Mouse (Mus musculus) CH12.LX (cell line): ENCODE measurements around the gene Mettl21e. TPM values are rescaled to one million over a fixed set of nuclear protein-coding genes. Genes with fewer than 3 reads are reported as not detected.

Source experiments
- DNase-seq: peaks from one replicate; pipeline ENCODE4 v3.0.0-alpha.2; 2013; ENCODE audit errors: extremely low read depth
- H3K27ac ChIP-seq: 2 replicates; pipeline ENCODE4 v1.5.1; 2012; ENCODE audit warnings: low read depth, mild to moderate bottlenecking, control low read depth, moderate library complexity; ENCODE audit not compliant: insufficient read depth
- H3K27me3 ChIP-seq: replicated peaks from 2 replicates; pipeline ENCODE3; 2012; ENCODE audit warnings: inconsistent platforms
- H3K36me3 ChIP-seq, 2 experiments: replicated peaks in 1 of 2; 2 replicates each; pipeline versions ENCODE3 to v1.6.1; 2012; ENCODE audit warnings: inconsistent platforms in 1 of 2, low read length in 1 of 2, mild to moderate bottlenecking in 1 of 2, mixed read lengths in 1 of 2, moderate library complexity in 1 of 2; ENCODE audit not compliant: control insufficient read depth in 1 of 2, insufficient read depth in 1 of 2
- H3K4me1 ChIP-seq, 2 experiments: 2 replicates each; pipeline ENCODE4 v1.6.1; 2012; ENCODE audit warnings: inconsistent platforms in 1 of 2, moderate library complexity in 1 of 2; ENCODE audit not compliant: insufficient read depth in 2 of 2, control insufficient read depth in 1 of 2
- H3K4me2 ChIP-seq: 2 replicates; pipeline ENCODE4 v1.6.1; 2012; ENCODE audit warnings: low read depth, mild to moderate bottlenecking, control low read depth; ENCODE audit not compliant: poor library complexity, insufficient read depth, severe bottlenecking
- H3K4me3 ChIP-seq, 3 experiments: fragments of 150-350 bp in 1 of 3; sonication (generic) in 1 of 3; replicated peaks in 1 of 3; 2 replicates each; pipeline versions ENCODE3 to v1.5.1; 2011 to 2012; ENCODE audit warnings: low read depth in 2 of 3, low read length in 2 of 3, mild to moderate bottlenecking in 2 of 3, moderate library complexity in 2 of 3, control low read depth in 1 of 3, improper control_type of control experiment in 1 of 3, inconsistent platforms in 1 of 3, mixed read lengths in 1 of 3; ENCODE audit not compliant: poor library complexity in 1 of 3
- H3K79me2 ChIP-seq: replicated peaks from 2 replicates; pipeline ENCODE4 v1.6.1; 2012; ENCODE audit warnings: mild to moderate bottlenecking, moderate library complexity; ENCODE audit not compliant: control insufficient read depth, poor library complexity, insufficient read depth, severe bottlenecking; ENCODE audit errors: extremely low read depth
- H3K9ac ChIP-seq: 2 replicates; pipeline ENCODE4 v1.6.1; 2012; ENCODE audit warnings: low read depth, mild to moderate bottlenecking, control low read depth, moderate library complexity; ENCODE audit not compliant: insufficient read depth
- H3K9me3 ChIP-seq: replicated peaks from 2 replicates; pipeline ENCODE3; 2012; ENCODE audit warnings: low read length, inconsistent platforms, mixed read lengths
- CTCF ChIP-seq, 2 experiments: IDR thresholded peaks in 1 of 2; conservative IDR thresholded peaks in 1 of 2; 2 replicates each; pipeline ENCODE4 v1.5.1; 2011 to 2012; ENCODE audit warnings: low read depth in 2 of 2, low read length in 2 of 2, improper control_type of control experiment in 1 of 2, inconsistent platforms in 1 of 2, mild to moderate bottlenecking in 1 of 2, moderate library complexity in 1 of 2
- JUND ChIP-seq: conservative IDR thresholded peaks from 2 replicates; pipeline ENCODE4 v1.6.1; 2011; ENCODE audit warnings: low read depth, low read length, improper control_type of control experiment
- RAD21 ChIP-seq: IDR thresholded peaks from 2 replicates; pipeline ENCODE4 v1.6.1; 2011; ENCODE audit warnings: low read depth, mild to moderate bottlenecking, low read length, improper control_type of control experiment, moderate library complexity
- SMC3 ChIP-seq: IDR thresholded peaks from 2 replicates; pipeline ENCODE4 v1.6.1; 2011; ENCODE audit warnings: low read depth, low read length, improper control_type of control experiment
- dilution Hi-C: fragments of 300-500 bp; cut with MboI; formaldehyde crosslinking; loops from 2 replicates; pipeline ENCODE4 v1.14.3; 2020; ENCODE audit warnings: low sequenced_read_pairs; ENCODE audit not compliant: extremely low pct_unique_long_range_greater_than_20kb, extremely low pct_ligation_motif_present
- in situ Hi-C: fragments of 300-500 bp; cut with MboI; formaldehyde crosslinking; loops from 3 replicates; pipeline ENCODE4 v1.14.3; 2019; ENCODE audit warnings: low sequenced_read_pairs, low pct_ligation_motif_present, low pct_unique_long_range_greater_than_20kb, mixed read lengths
- polyA plus RNA-seq: library from polyadenylated mRNA; unstranded; fragments of >175 nt; gene quantifications from 2 replicates; pipeline ENCODE4 v1.2.1, GENCODE M21; 2012; ENCODE audit warnings: low read depth; ENCODE audit not compliant: insufficient read length
- total RNA-seq, 2 experiments: library from RNA; depleted of rRNA; stranded (reverse); fragments of 300-350 nt in 1 of 2; fragments of >200 nt in 1 of 2; gene quantifications; 2 replicates each; pipeline ENCODE4 v1.2.3; 2012 to 2014

The Mettl21e gene
- total and polyA plus RNA-seq, 3 experiments: not detected

- no peaks in the 10 kb centered on the region for H3K4me1 ChIP-seq
- no peaks in the 10 kb centered on the region for H3K27me3 ChIP-seq
- in situ Hi-C loops (no loop called here), dilution Hi-C loops (no loop called here)
- H3K79me2 ChIP-seq: no peaks in the 10 kb centered on the region; the same call in 1 of the 2 replicates
- peaks cover 15 to 31% of the 10 kb centered on the region in 2 experiments for H3K36me3 ChIP-seq
- no peak overlapping the region for H3K4me3 ChIP-seq
- H3K27ac ChIP-seq: no peak overlapping the region
- no peak overlapping the region for H3K9ac ChIP-seq
- no peak for DNase-seq
- TF ChIP-seq JUND: no peak
- TF ChIP-seq RAD21: peak; percentile 57
- peak; percentile 28 to 65; a peak in 3 of 4 replicates for TF ChIP-seq CTCF (conservative IDR thresholded peaks at IDR 0.05 in 1 of 2, IDR thresholded peaks at IDR 0.05 in 1 of 2; ENCODE audit: low read depth in 2 of 2, low read length in 2 of 2)
- TF ChIP-seq SMC3: peak; percentile 37
- no peaks in the 10 kb centered on the region for H3K9me3 ChIP-seq
- H3K4me2 ChIP-seq: no peak overlapping the region
Observed at GRCm38 (mm10) chr1:44155287-44155686, 63.5 kb downstream of the Mettl21e start.

Other genes with a start within 250 kb of the Mettl21e start
- gene Mettl21c, start 198.9 kb downstream of the Mettl21e start, total RNA-seq (2012; rRNA removed): 0.13 and 0.17 TPM in 2 replicates
- 0.31 and 0.47 TPM in 2 replicates for gene Mettl21c, start 198.9 kb downstream of the Mettl21e start, total RNA-seq (2014; rRNA removed)
- gene Mettl21c, start 198.9 kb downstream of the Mettl21e start, polyA plus RNA-seq: 0.16 and 0.37 TPM in 2 replicates
- gene Gm8251, start 157.0 kb downstream of the Mettl21e start, total RNA-seq (2012; rRNA removed): 0.08 and 0.13 TPM in 2 replicates
- 0.13 and 0.24 TPM in 2 replicates for gene Gm8251, start 157.0 kb downstream of the Mettl21e start, total RNA-seq (2014; rRNA removed)
- 0.23 and 0.34 TPM in 2 replicates for gene Gm8251, start 157.0 kb downstream of the Mettl21e start, polyA plus RNA-seq
- gene Tex30, start 116.5 kb downstream of the Mettl21e start, total RNA-seq (2012; rRNA removed): 54.2 and 69.8 TPM in 2 replicates
- gene Tex30, start 116.5 kb downstream of the Mettl21e start, total RNA-seq (2014; rRNA removed): 196 and 211 TPM in 2 replicates
- 89.6 and 111 TPM in 2 replicates for gene Tex30, start 116.5 kb downstream of the Mettl21e start, polyA plus RNA-seq
- 0.04 TPM in 1 of 2 replicates, not detected in the other for gene Kdelc1, start 100.2 kb downstream of the Mettl21e start, total RNA-seq (2012; rRNA removed)
- gene Kdelc1, start 100.2 kb downstream of the Mettl21e start, total RNA-seq (2014; rRNA removed): not detected in 2 replicates
- gene Kdelc1, start 100.2 kb downstream of the Mettl21e start, polyA plus RNA-seq: 0.16 TPM in 1 of 2 replicates, not detected in the other
- 0.04 TPM in 1 of 2 replicates, not detected in the other for gene Bivm, start 100.0 kb downstream of the Mettl21e start, total RNA-seq (2012; rRNA removed)
- 0.05 and 0.11 TPM in 2 replicates for gene Bivm, start 100.0 kb downstream of the Mettl21e start, total RNA-seq (2014; rRNA removed)
- gene Bivm, start 100.0 kb downstream of the Mettl21e start, polyA plus RNA-seq: 0.07 and 0.09 TPM in 2 replicates
- gene Ercc5, start 71.2 kb downstream of the Mettl21e start, total RNA-seq (2012; rRNA removed): 9.8 and 11.7 TPM in 2 replicates
- 7.1 and 7.4 TPM in 2 replicates for gene Ercc5, start 71.2 kb downstream of the Mettl21e start, total RNA-seq (2014; rRNA removed)
- gene Ercc5, start 71.2 kb downstream of the Mettl21e start, polyA plus RNA-seq: 8.2 and 8.9 TPM in 2 replicates